Mouse (Mus musculus): ENCODE data around the gene Nup62.
"Not testable (repeated sequence)": the region's sequence is repeated elsewhere in the genome, so short reads cannot be mapped to it uniquely, and the experiment has no call there.

The Nup62 gene

DNA sequence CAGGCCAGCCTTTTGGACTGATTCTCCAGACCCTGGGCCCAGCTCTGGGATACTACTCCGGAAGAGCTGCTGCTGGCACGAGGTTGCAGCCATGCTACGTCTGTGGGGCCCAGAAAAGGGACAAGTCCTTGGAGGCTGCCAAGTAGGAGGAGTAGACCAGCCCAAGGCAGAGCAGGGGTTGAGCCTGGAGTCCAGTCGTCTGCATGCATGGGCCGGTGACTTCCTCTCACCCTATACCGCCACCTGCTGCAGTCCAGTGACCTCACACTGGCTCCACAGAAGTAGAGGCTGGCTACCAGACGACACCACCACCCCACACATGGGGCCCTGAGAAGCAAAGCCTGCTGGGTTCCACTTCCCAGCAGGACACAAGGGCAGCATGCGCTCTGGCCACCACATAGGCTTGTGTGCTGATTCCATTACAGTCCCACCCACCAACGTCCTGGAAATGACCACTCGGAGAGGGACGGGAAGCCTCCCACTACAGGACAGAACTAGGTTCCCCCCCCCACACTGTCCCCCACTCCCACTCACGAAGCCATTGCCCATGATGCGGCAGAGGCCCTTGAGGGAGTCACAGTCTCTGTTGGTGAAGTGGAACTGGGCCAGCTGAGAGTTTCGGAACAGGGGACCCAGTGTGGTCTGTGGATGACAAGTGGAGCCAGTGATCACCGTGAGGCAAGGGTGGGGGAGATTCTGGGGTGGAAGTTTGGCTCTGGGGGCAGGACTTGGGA is 50.6 kb downstream of the Nup62 start:
- DNase-seq: no peak

DNA sequence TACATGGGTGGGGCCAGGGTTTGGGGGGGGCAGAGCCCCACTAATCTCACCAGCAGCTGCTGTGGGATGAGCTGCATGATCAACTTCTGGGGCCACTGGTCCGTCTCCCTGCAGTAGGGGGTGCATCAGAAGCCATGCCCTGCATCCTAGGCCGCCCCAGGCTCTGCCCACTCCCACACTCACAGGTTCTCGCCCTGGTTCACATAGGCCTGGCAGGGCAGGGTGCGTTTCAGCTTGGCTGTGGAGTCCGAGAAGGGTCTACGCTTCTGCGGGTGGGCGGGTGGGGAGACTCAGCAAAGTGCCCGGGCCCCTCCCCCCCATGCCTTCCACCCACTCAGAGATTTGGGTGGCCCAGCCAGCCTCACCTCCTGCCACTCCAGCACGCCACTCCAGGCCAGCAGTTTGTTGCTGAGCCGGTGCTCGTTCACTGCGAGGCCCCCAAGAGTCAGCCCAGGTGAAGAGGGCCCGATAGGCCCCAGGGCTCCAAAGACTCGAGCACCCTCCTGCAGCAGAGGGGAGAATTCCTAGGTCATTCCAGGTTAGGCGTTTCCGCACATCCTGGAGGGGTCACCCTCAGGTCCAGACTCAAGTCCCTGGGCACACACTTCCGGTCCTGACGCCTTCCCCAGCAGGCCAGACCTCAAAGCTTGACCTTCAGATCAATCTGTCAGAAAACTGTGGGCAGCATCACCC is 51.3 kb downstream of the Nup62 start:
- DNase-seq: no peak

DNA sequence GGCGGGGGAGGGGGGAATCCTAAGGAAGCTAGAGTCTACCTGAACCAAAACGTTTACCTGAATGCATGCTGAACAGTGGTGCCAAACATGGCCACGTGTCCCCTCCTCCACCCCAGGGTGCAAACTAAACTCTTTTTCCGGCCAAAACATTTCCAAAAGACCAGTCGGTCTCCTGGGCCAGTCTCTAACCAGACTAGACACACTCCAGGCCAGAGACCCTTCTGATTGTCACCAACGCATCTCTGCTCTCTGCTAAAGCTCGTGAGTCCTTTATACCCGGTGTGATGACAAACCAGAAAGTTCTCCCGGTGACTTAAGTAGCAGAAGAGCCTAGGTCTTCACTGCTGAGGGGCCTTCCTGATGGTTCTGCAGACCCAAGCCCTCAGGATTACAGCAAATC is 51.9 kb downstream of the Nup62 start:
- DNase-seq: no peak

DNA sequence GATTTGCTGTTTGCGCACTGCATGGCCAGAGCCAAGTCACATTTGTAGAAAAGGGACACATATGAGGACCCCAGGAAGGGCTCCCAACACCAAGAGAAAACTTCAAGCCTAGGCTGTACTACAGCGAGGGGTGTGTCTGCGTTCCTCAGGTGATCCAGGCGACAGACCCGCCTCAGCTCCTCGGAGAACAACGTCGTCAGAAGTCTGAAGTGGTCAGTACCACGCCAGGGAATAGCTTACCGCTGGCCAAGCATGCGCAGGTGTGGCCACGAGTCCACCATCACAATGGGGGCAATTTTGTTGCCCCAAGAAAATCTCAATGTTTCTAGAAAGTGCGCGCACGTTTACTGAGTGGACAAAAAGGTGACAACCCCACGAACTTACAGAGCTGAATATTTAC is 52.6 kb downstream of the Nup62 start:
- no peak for DNase-seq

GRCm38 (mm10) chr7:44868919-44869696 is 53.2 kb downstream of the Nup62 start:
- peak; percentile 62 for DNase-seq

- DNase-seq: peak; percentile 93
These were observed 54.0 kb downstream of the Nup62 start, which contains the start of gene Ptov1 for GRCm38 (mm10) chr7:44869697-44870528. Ptov1 (minus strand) TSS chr7:44869788.

GRCm38 (mm10) chr7:44870614-44871013 is 54.7 kb downstream of the Nup62 start:
- DNase-seq: no peak

DNA sequence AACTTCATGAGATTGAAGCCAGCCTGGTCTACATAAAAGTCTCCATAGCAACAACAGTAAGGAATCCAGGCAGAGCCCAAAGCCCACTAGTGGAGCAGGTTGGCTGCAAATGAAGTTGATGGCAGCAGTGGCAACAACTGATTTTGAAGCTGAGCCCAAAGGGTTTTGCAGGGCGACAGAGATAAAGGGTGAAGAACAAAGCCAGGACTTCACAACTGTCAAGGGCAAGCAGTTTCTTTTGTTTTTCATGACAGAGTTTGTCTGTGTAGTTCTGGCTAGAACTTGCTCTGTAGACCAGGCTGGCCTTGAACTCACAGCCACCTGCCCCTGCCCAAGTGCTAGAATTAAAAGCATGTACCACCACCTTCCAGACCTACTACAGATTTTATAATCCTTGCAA is 55.3 kb downstream of the Nup62 start:
- no peak for DNase-seq

GRCm38 (mm10) chr7:44871774-44872173 is 55.9 kb downstream of the Nup62 start:
- not testable (repeated sequence) for DNase-seq

GRCm38 (mm10) chr7:44877833-44878232 is 61.9 kb downstream of the Nup62 start:
- no peak for DNase-seq

Data from right cerebral cortex, postnatal 4 days (tissue).